Mouse (Mus musculus): ENCODE data around the gene Itpr2. TPM values are rescaled to one million over a fixed set of nuclear protein-coding genes. Genes with fewer than 3 reads are reported as not detected.

The Itpr2 gene
- polyA plus RNA-seq, 1 experiment from 2014 or later, result 10.9 TPM

- TF ChIP-seq CTCF (IDR thresholded peaks at IDR 0.05; ENCODE audit: low read depth) (no peak), EP300 (optimal IDR thresholded peaks at IDR 0.05) (no peak)
- 80% methylated on average over 4 of the region's 4 CpGs for WGBS
- Histone ChIP-seq H3K9me3 (ENCODE audit: control insufficient read depth, low read length) (no peaks in the 10 kb centered on the region), H3K4me2 (replicated peaks; ENCODE audit: low read depth) (no peak overlapping the region), H3K9ac (ENCODE audit: low read length) (no peak overlapping the region), H3K27ac (replicated peaks) (no peak overlapping the region), H3K27me3 (ENCODE audit: control insufficient read depth, insufficient read depth, low read length) (no peaks in the 10 kb centered on the region), H3K36me3 (ENCODE audit: control insufficient read depth, insufficient read depth, low read length) (no peaks in the 10 kb centered on the region), H3K4me3 (ENCODE audit: low read depth, low read length) (no peak overlapping the region), H3K4me1 (replicated peaks; ENCODE audit: control insufficient read depth, insufficient read depth) (no peaks in the 10 kb centered on the region)
- no peak for DNase-seq (ENCODE audit: low spot score)
- ATAC-seq (ENCODE audit: low FRiP score, low TSS enrichment), result no peak
These were observed 97.1 kb downstream of the Itpr2 start for GRCm38 (mm10) chr6:146404876-146405275.

- TF ChIP-seq CTCF (IDR thresholded peaks at IDR 0.05; ENCODE audit: low read depth), result no peak
- no peak for TF ChIP-seq EP300 (optimal IDR thresholded peaks at IDR 0.05)
These were observed 97.9 kb downstream of the Itpr2 start for GRCm38 (mm10) chr6:146404156-146404555.

GRCm38 (mm10) chr6:146402905-146403642 is 98.9 kb downstream of the Itpr2 start:
- 21% methylated on average over 6 of the region's 6 CpGs for WGBS
- 0 out of 2 replicates have a peak overlapping the region, but pooled peaks have one; percentile 18 for H3K9ac ChIP-seq (ENCODE audit: low read length)
- H3K27ac ChIP-seq (replicated peaks), result no peak overlapping the region
- TF ChIP-seq CTCF (IDR thresholded peaks at IDR 0.05; ENCODE audit: low read depth) (no peak), EP300 (optimal IDR thresholded peaks at IDR 0.05) (no peak)
- no peak for DNase-seq (ENCODE audit: low spot score)
- H3K4me3 ChIP-seq (ENCODE audit: low read depth, low read length), result no peak overlapping the region
- H3K27me3 ChIP-seq (ENCODE audit: control insufficient read depth, insufficient read depth, low read length), result no peaks in the 10 kb centered on the region
- no peaks in the 10 kb centered on the region for H3K4me1 ChIP-seq (replicated peaks; ENCODE audit: control insufficient read depth, insufficient read depth)
- no peaks in the 10 kb centered on the region for H3K36me3 ChIP-seq (ENCODE audit: control insufficient read depth, insufficient read depth, low read length)
- H3K9me3 ChIP-seq (ENCODE audit: control insufficient read depth, low read length), result no peaks in the 10 kb centered on the region
- ATAC-seq (ENCODE audit: low FRiP score, low TSS enrichment), result peak; percentile 61
- H3K4me2 ChIP-seq (replicated peaks; ENCODE audit: low read depth), result no peak overlapping the region

More at GRCm38 (mm10) chr6:146404156-146404555, 97.9 kb downstream of the Itpr2 start:
- H3K4me1 ChIP-seq (replicated peaks; ENCODE audit: control insufficient read depth, insufficient read depth), result no peaks in the 10 kb centered on the region
- H3K4me3 ChIP-seq (ENCODE audit: low read depth, low read length), result no peak overlapping the region
- H3K27me3 ChIP-seq (ENCODE audit: control insufficient read depth, insufficient read depth, low read length), result no peaks in the 10 kb centered on the region
- H3K4me2 ChIP-seq (replicated peaks; ENCODE audit: low read depth), result no peak overlapping the region
- no peaks in the 10 kb centered on the region for H3K36me3 ChIP-seq (ENCODE audit: control insufficient read depth, insufficient read depth, low read length)
- DNase-seq (ENCODE audit: low spot score) (no peak), ATAC-seq (ENCODE audit: low FRiP score, low TSS enrichment) (no peak)
- H3K9ac ChIP-seq (ENCODE audit: low read length), result no peak overlapping the region
- no peaks in the 10 kb centered on the region for H3K9me3 ChIP-seq (ENCODE audit: control insufficient read depth, low read length)
- H3K27ac ChIP-seq (replicated peaks), result no peak overlapping the region
- WGBS, result 70% methylated on average over 10 of the region's 10 CpGs

- Histone ChIP-seq H3K27me3 (ENCODE audit: control insufficient read depth, insufficient read depth, low read length) (no peaks in the 10 kb centered on the region), H3K9me3 (ENCODE audit: control insufficient read depth, low read length) (no peaks in the 10 kb centered on the region), H3K4me3 (ENCODE audit: low read depth, low read length) (no peak overlapping the region), H3K36me3 (ENCODE audit: control insufficient read depth, insufficient read depth, low read length) (no peaks in the 10 kb centered on the region), H3K4me2 (replicated peaks; ENCODE audit: low read depth) (no peak overlapping the region), H3K27ac (replicated peaks) (no peak overlapping the region), H3K9ac (ENCODE audit: low read length) (no peak overlapping the region), H3K4me1 (replicated peaks; ENCODE audit: control insufficient read depth, insufficient read depth) (no peaks in the 10 kb centered on the region)
- no peak for TF ChIP-seq CTCF (IDR thresholded peaks at IDR 0.05; ENCODE audit: low read depth)
- no peak for TF ChIP-seq EP300 (optimal IDR thresholded peaks at IDR 0.05)
- DNase-seq (ENCODE audit: low spot score) (no peak), ATAC-seq (ENCODE audit: low FRiP score, low TSS enrichment) (no peak)
- WGBS, result 78% methylated on average over 2 of the region's 3 CpGs
These were observed 104.2 kb downstream of the Itpr2 start for GRCm38 (mm10) chr6:146397803-146398202.

GRCm38 (mm10) chr6:146396253-146396652 is 105.8 kb downstream of the Itpr2 start:
- DNase-seq (ENCODE audit: low spot score) (no peak), ATAC-seq (ENCODE audit: low FRiP score, low TSS enrichment) (no peak)
- no peak for TF ChIP-seq CTCF (IDR thresholded peaks at IDR 0.05; ENCODE audit: low read depth)
- no peak for TF ChIP-seq EP300 (optimal IDR thresholded peaks at IDR 0.05)
- Histone ChIP-seq H3K4me2 (replicated peaks; ENCODE audit: low read depth) (no peak overlapping the region), H3K27me3 (ENCODE audit: control insufficient read depth, insufficient read depth, low read length) (no peaks in the 10 kb centered on the region), H3K9ac (ENCODE audit: low read length) (no peak overlapping the region), H3K4me1 (replicated peaks; ENCODE audit: control insufficient read depth, insufficient read depth) (no peaks in the 10 kb centered on the region), H3K4me3 (ENCODE audit: low read depth, low read length) (no peak overlapping the region), H3K27ac (replicated peaks) (no peak overlapping the region), H3K9me3 (ENCODE audit: control insufficient read depth, low read length) (no peaks in the 10 kb centered on the region), H3K36me3 (ENCODE audit: control insufficient read depth, insufficient read depth, low read length) (no peaks in the 10 kb centered on the region)
- 93% methylated on average over 5 of the region's 5 CpGs for WGBS

- Histone ChIP-seq H3K9ac (ENCODE audit: low read length) (no peak overlapping the region), H3K36me3 (ENCODE audit: control insufficient read depth, insufficient read depth, low read length) (no peaks in the 10 kb centered on the region), H3K27ac (replicated peaks) (no peak overlapping the region), H3K4me1 (replicated peaks; ENCODE audit: control insufficient read depth, insufficient read depth) (no peaks in the 10 kb centered on the region), H3K4me2 (replicated peaks; ENCODE audit: low read depth) (no peak overlapping the region), H3K27me3 (ENCODE audit: control insufficient read depth, insufficient read depth, low read length) (no peaks in the 10 kb centered on the region), H3K9me3 (ENCODE audit: control insufficient read depth, low read length) (no peaks in the 10 kb centered on the region), H3K4me3 (ENCODE audit: low read depth, low read length) (no peak overlapping the region)
- WGBS, result 93% methylated on average over 4 of the region's 4 CpGs
- TF ChIP-seq EP300 (optimal IDR thresholded peaks at IDR 0.05) (no peak), CTCF (IDR thresholded peaks at IDR 0.05; ENCODE audit: low read depth) (no peak)
- ATAC-seq (ENCODE audit: low FRiP score, low TSS enrichment), result no peak
- DNase-seq (ENCODE audit: low spot score), result no peak
These were observed 106.4 kb downstream of the Itpr2 start for GRCm38 (mm10) chr6:146395616-146396015.

Data from stomach, postnatal 0 days (tissue).